Mouse (Mus musculus) adrenal gland, adult (tissue): ENCODE measurements around the gene Aven.

Experiments
- DNase-seq, 2 experiments: peaks; one replicate each; pipeline ENCODE4 v3.0.0; 2022 to 2023; ENCODE audit warnings: low spot score in 1 of 2; ENCODE audit not compliant: inconsistent age in 2 of 2

Aven gene

GRCm38 (mm10) chr2:112637206-112637605, 144.4 kb downstream of the Aven start:
- no peak for DNase-seq

- DNase-seq, result no peak
Measured at GRCm38 (mm10) chr2:112653836-112654235, 161.1 kb downstream of the Aven start.

GRCm38 (mm10) chr2:112656131-112656530, 163.4 kb downstream of the Aven start:
- DNase-seq, result no peak

- no peak for DNase-seq
Measured at GRCm38 (mm10) chr2:112669461-112669860, 176.7 kb downstream of the Aven start.

GRCm38 (mm10) chr2:112676175-112676574, 183.4 kb downstream of the Aven start:
- DNase-seq, result no peak

GRCm38 (mm10) chr2:112676721-112677120, 184.0 kb downstream of the Aven start:
- DNase-seq, result peak; percentile 48 to 55

GRCm38 (mm10) chr2:112677246-112677645, 184.5 kb downstream of the Aven start:
- no peak for DNase-seq

- no peak for DNase-seq
Measured at GRCm38 (mm10) chr2:112681817-112682216, 189.1 kb downstream of the Aven start.
